In the genomic region with DNA sequence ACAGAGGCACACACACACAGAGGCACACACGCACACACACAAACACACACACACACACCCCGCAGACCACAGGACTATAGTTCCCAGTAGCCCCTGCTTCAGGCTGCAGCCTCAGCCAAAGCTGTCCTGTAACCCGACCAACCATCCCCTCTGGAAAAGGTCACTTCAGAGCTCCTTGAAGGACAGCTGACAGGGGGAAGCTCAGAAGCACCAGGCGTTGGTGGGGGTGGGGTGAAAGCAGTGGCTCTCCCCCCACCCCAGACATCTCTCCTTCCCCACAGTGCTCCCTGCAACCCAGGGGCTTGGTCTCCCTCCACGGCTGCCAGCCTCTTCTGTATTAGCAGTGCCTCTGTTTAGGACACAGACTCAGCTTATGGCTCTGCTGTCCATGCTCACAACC, we compare ENCODE assay signal across 9 mouse cellular contexts. TPM values are rescaled to one million over a fixed set of nuclear protein-coding genes. Genes with fewer than 3 reads are reported as not detected.
DNase-seq lines count a peak whose midpoint lies in the region; ATAC-seq and TF ChIP-seq lines count a peak whose summit lies in the region.
"Had no signal": no experiment of that assay in that cellular context is flagged by ENCODE, and none has a peak within 500 bp of the region (broad histone marks: within the 10 kb centered on the region; RNA-seq: fewer than 3 reads in every experiment).

No protein-coding gene starts in this region.

- H3K27ac ChIP-seq in forebrain, embryonic 10.5 days, result 0 out of 2 replicates have a peak overlapping the region, but pooled peaks have one; percentile 9
- no peak overlapping the region for H3K27ac ChIP-seq in forebrain, embryonic 14.5 days (ENCODE audit: low read depth, low read length)
- peak overlapping the region; percentile 77 for H3K27ac ChIP-seq in kidney, postnatal 0 days
- H3K27ac ChIP-seq in embryonic facial prominence, embryonic 14.5 days (replicated peaks; ENCODE audit: low read depth, low read length), result no peak overlapping the region
- H3K27ac ChIP-seq in limb, embryonic 10.5 days, result 0 out of 2 replicates have a peak overlapping the region, but pooled peaks have one; percentile 2
- H3K27ac ChIP-seq: forebrain, embryonic 15.5 days had no signal

- ATAC-seq in forebrain, embryonic 14.5 days, result no peak
- no peak for ATAC-seq in kidney, postnatal 0 days (replicated peaks; ENCODE audit: low FRiP score, low read depth)
- no peak; the same call in 1 of the 2 replicates for ATAC-seq in embryonic facial prominence, embryonic 14.5 days (ENCODE audit: low read depth)
- ATAC-seq in frontal cortex, adult (ENCODE audit: low TSS enrichment), result no peak
- ATAC-seq: forebrain, embryonic 15.5 days had no signal

- H3K36me3 ChIP-seq in forebrain, embryonic 10.5 days (replicated peaks), result peaks cover 25% of the 10 kb centered on the region
- peaks cover 13% of the 10 kb centered on the region for H3K36me3 ChIP-seq in forebrain, embryonic 14.5 days (ENCODE audit: control insufficient read depth, insufficient read depth, low read length)
- no peaks in the 10 kb centered on the region for H3K36me3 ChIP-seq in kidney, postnatal 0 days (ENCODE audit: insufficient read depth, low read length)
- H3K36me3 ChIP-seq in embryonic facial prominence, embryonic 14.5 days (ENCODE audit: control insufficient read depth, insufficient read depth, low read length), result peaks cover 8% of the 10 kb centered on the region; the same call in 1 of the 2 replicates
- H3K36me3 ChIP-seq in limb, embryonic 10.5 days, result peaks cover 20% of the 10 kb centered on the region

- no peak for DNase-seq in forebrain, embryonic 10.5 days (ENCODE audit: extremely low spot score, low spot score)
- DNase-seq in forebrain, embryonic 14.5 days (ENCODE audit: low spot score), result no peak
- DNase-seq in kidney, postnatal 0 days (ENCODE audit: low spot score), result no peak
- no peak for DNase-seq in kidney, postnatal 14 days
- peak; percentile 27 for DNase-seq in embryonic facial prominence, embryonic 14.5 days (ENCODE audit: low spot score)
- no peak for DNase-seq in limb, embryonic 10.5 days (ENCODE audit: low spot score)
- no peak for DNase-seq in T-cell, adult 2 months (ENCODE audit: low spot score)

- H3K4me3 ChIP-seq in forebrain, embryonic 10.5 days, result no peak overlapping the region
- H3K4me3 ChIP-seq in forebrain, embryonic 14.5 days (ENCODE audit: low read depth, low read length), result no peak overlapping the region
- no peak overlapping the region for H3K4me3 ChIP-seq in kidney, postnatal 0 days (replicated peaks; ENCODE audit: low read depth, low read length)
- H3K4me3 ChIP-seq in embryonic facial prominence, embryonic 14.5 days (ENCODE audit: low read depth, low read length), result no peak overlapping the region
- no peak overlapping the region for H3K4me3 ChIP-seq in limb, embryonic 10.5 days
- H3K4me3 ChIP-seq: forebrain, embryonic 15.5 days had no signal

- peaks cover 33% of the 10 kb centered on the region for H3K4me1 ChIP-seq in forebrain, embryonic 10.5 days
- H3K4me1 ChIP-seq in forebrain, embryonic 14.5 days (ENCODE audit: control insufficient read depth, insufficient read depth, low read length), result no peaks in the 10 kb centered on the region
- peaks cover 36% of the 10 kb centered on the region for H3K4me1 ChIP-seq in kidney, postnatal 0 days (replicated peaks; ENCODE audit: insufficient read depth, low read length)
- peaks cover 7% of the 10 kb centered on the region; the same call in 1 of the 2 replicates for H3K4me1 ChIP-seq in embryonic facial prominence, embryonic 14.5 days (ENCODE audit: control insufficient read depth, insufficient read depth, low read length)
- H3K4me1 ChIP-seq in limb, embryonic 10.5 days, result peaks cover 29% of the 10 kb centered on the region
- H3K4me1 ChIP-seq: forebrain, embryonic 15.5 days had no signal

- WGBS in forebrain, embryonic 10.5 days, result 53% methylated on average over 5 of the region's 5 CpGs
- WGBS in forebrain, embryonic 14.5 days, result 56% methylated on average over 5 of the region's 5 CpGs
- 25% methylated on average over 5 of the region's 5 CpGs for WGBS in kidney, postnatal 0 days
- 34% methylated on average over 5 of the region's 5 CpGs for WGBS in embryonic facial prominence, embryonic 14.5 days
- 56% methylated on average over 5 of the region's 5 CpGs for WGBS in limb, embryonic 10.5 days

- H3K9ac ChIP-seq in forebrain, embryonic 14.5 days (ENCODE audit: low read length), result no peak overlapping the region
- no peak overlapping the region for H3K9ac ChIP-seq in kidney, postnatal 0 days (ENCODE audit: low read depth, low read length)
- H3K9ac ChIP-seq in embryonic facial prominence, embryonic 14.5 days (ENCODE audit: low read depth, low read length), result no peak overlapping the region
- H3K9ac ChIP-seq: forebrain, embryonic 15.5 days had no signal

- no peak overlapping the region for H3K4me2 ChIP-seq in forebrain, embryonic 14.5 days (ENCODE audit: low read length)
- no peak overlapping the region for H3K4me2 ChIP-seq in kidney, postnatal 0 days (ENCODE audit: low read length)
- no peak overlapping the region for H3K4me2 ChIP-seq in embryonic facial prominence, embryonic 14.5 days (ENCODE audit: low read depth, low read length)
- H3K4me2 ChIP-seq: forebrain, embryonic 15.5 days had no signal

- peaks cover 11% of the 10 kb centered on the region for H3K27me3 ChIP-seq in forebrain, embryonic 10.5 days (ENCODE audit: poor library complexity, severe bottlenecking)
- H3K27me3 ChIP-seq in forebrain, embryonic 14.5 days (replicated peaks; ENCODE audit: control insufficient read depth, insufficient read depth, low read length), result no peaks in the 10 kb centered on the region
- H3K27me3 ChIP-seq in kidney, postnatal 0 days (ENCODE audit: insufficient read depth, low read length), result no peaks in the 10 kb centered on the region
- no peaks in the 10 kb centered on the region for H3K27me3 ChIP-seq in embryonic facial prominence, embryonic 14.5 days (replicated peaks; ENCODE audit: control insufficient read depth, insufficient read depth, low read length)
- H3K27me3 ChIP-seq in limb, embryonic 10.5 days (ENCODE audit: low read depth, poor library complexity, severe bottlenecking), result peaks cover 8% of the 10 kb centered on the region; the same call in 1 of the 2 replicates
- H3K27me3 ChIP-seq: forebrain, embryonic 15.5 days had no signal

- TF ChIP-seq CTCF in kidney, postnatal 0 days (IDR thresholded peaks at IDR 0.05; ENCODE audit: low read depth), result no peak

- H3K9me3 ChIP-seq in forebrain, embryonic 10.5 days, result no peaks in the 10 kb centered on the region
- H3K9me3 ChIP-seq in forebrain, embryonic 14.5 days (replicated peaks; ENCODE audit: control insufficient read depth, low read length), result no peaks in the 10 kb centered on the region
- no peaks in the 10 kb centered on the region for H3K9me3 ChIP-seq in kidney, postnatal 0 days (replicated peaks; ENCODE audit: low read length)
- H3K9me3 ChIP-seq in embryonic facial prominence, embryonic 14.5 days (ENCODE audit: control insufficient read depth, low read length), result no peaks in the 10 kb centered on the region
- H3K9me3 ChIP-seq in limb, embryonic 10.5 days (replicated peaks), result no peaks in the 10 kb centered on the region
- H3K9me3 ChIP-seq: forebrain, embryonic 15.5 days had no signal

RNA-seq across cellular contexts. Expression of a gene that starts 0.7 kb away (rescaled TPM):
- polyA plus RNA-seq in forebrain, embryonic 10.5 days (2016; fragmentation: Nextera tagmentation; extraction: Ambion mirVana), result 0.83 and 2.0 TPM in 2 replicates
- 1.3 and 3.0 TPM in 2 replicates for polyA plus RNA-seq in forebrain, embryonic 14.5 days (2014; fragmentation: Nextera tagmentation; extraction: Ambion mirVana)
- polyA plus RNA-seq in kidney, postnatal 0 days (2015; fragmentation: Nextera tagmentation; extraction: Ambion mirVana), result 24.5 and 25.8 TPM in 2 replicates
- 49.5 and 84.3 TPM in 2 replicates for polyA plus RNA-seq in embryonic facial prominence, embryonic 14.5 days (2014; fragmentation: Nextera tagmentation; extraction: Ambion mirVana)
- 2.5 and 3.0 TPM in 2 replicates for polyA plus RNA-seq in limb, embryonic 10.5 days (2016; fragmentation: Nextera tagmentation; extraction: Ambion mirVana)

RNA-seq across cellular contexts. Expression of a gene that starts 15.7 kb away (rescaled TPM):
- 15.6 and 17.0 TPM in 2 replicates for polyA plus RNA-seq in forebrain, embryonic 10.5 days (2016; fragmentation: Nextera tagmentation; extraction: Ambion mirVana)
- 28.6 and 30.7 TPM in 2 replicates for polyA plus RNA-seq in forebrain, embryonic 14.5 days (2014; fragmentation: Nextera tagmentation; extraction: Ambion mirVana)
- polyA plus RNA-seq in kidney, postnatal 0 days (2015; fragmentation: Nextera tagmentation; extraction: Ambion mirVana), result 97.5 and 116 TPM in 2 replicates
- polyA plus RNA-seq in embryonic facial prominence, embryonic 14.5 days (2014; fragmentation: Nextera tagmentation; extraction: Ambion mirVana), result 36.2 and 48.2 TPM in 2 replicates
- polyA plus RNA-seq in limb, embryonic 10.5 days (2016; fragmentation: Nextera tagmentation; extraction: Ambion mirVana), result 14.6 and 16.7 TPM in 2 replicates

RNA-seq across cellular contexts. Expression of a gene that starts 20.0 kb away (rescaled TPM):
- polyA plus RNA-seq in forebrain, embryonic 10.5 days (2016; fragmentation: Nextera tagmentation; extraction: Ambion mirVana), result 201 TPM in 2 replicates
- polyA plus RNA-seq in forebrain, embryonic 14.5 days (2014; fragmentation: Nextera tagmentation; extraction: Ambion mirVana), result 90.4 and 115 TPM in 2 replicates
- polyA plus RNA-seq in kidney, postnatal 0 days (2015; fragmentation: Nextera tagmentation; extraction: Ambion mirVana), result 91.1 and 97.2 TPM in 2 replicates
- polyA plus RNA-seq in embryonic facial prominence, embryonic 14.5 days (2014; fragmentation: Nextera tagmentation; extraction: Ambion mirVana), result 135 and 140 TPM in 2 replicates
- 193 and 206 TPM in 2 replicates for polyA plus RNA-seq in limb, embryonic 10.5 days (2016; fragmentation: Nextera tagmentation; extraction: Ambion mirVana)

RNA-seq across cellular contexts. Expression of a gene that starts 35.1 kb away (rescaled TPM):
- polyA plus RNA-seq in forebrain, embryonic 10.5 days (2016; fragmentation: Nextera tagmentation; extraction: Ambion mirVana), result 2.8 and 3.1 TPM in 2 replicates
- polyA plus RNA-seq in forebrain, embryonic 14.5 days (2014; fragmentation: Nextera tagmentation; extraction: Ambion mirVana), result 39.5 and 41.7 TPM in 2 replicates
- polyA plus RNA-seq in kidney, postnatal 0 days (2015; fragmentation: Nextera tagmentation; extraction: Ambion mirVana), result 5.9 and 6.7 TPM in 2 replicates
- polyA plus RNA-seq in embryonic facial prominence, embryonic 14.5 days (2014; fragmentation: Nextera tagmentation; extraction: Ambion mirVana), result 2.3 and 3.4 TPM in 2 replicates
- 0.78 and 1.5 TPM in 2 replicates for polyA plus RNA-seq in limb, embryonic 10.5 days (2016; fragmentation: Nextera tagmentation; extraction: Ambion mirVana)

RNA-seq across cellular contexts. Expression of a gene that starts 42.5 kb away (rescaled TPM):
- polyA plus RNA-seq in forebrain, embryonic 10.5 days (2016; fragmentation: Nextera tagmentation; extraction: Ambion mirVana), result 12.6 and 14.5 TPM in 2 replicates
- polyA plus RNA-seq in forebrain, embryonic 14.5 days (2014; fragmentation: Nextera tagmentation; extraction: Ambion mirVana), result 6.2 and 11.2 TPM in 2 replicates
- polyA plus RNA-seq in kidney, postnatal 0 days (2015; fragmentation: Nextera tagmentation; extraction: Ambion mirVana), result 12.2 and 13.5 TPM in 2 replicates
- polyA plus RNA-seq in embryonic facial prominence, embryonic 14.5 days (2014; fragmentation: Nextera tagmentation; extraction: Ambion mirVana), result 9.8 and 9.9 TPM in 2 replicates
- polyA plus RNA-seq in limb, embryonic 10.5 days (2016; fragmentation: Nextera tagmentation; extraction: Ambion mirVana), result 10.4 and 15.2 TPM in 2 replicates

Comparison
In these comparisons a context has a peak if more than half of its experiments do, and no peak if none do; other contexts are left out.
1. H3K27ac ChIP-seq: peak in forebrain, embryonic 10.5 days (single experiment), kidney, postnatal 0 days (single experiment) and limb, embryonic 10.5 days (single experiment); none in forebrain, embryonic 14.5 days (single experiment) and embryonic facial prominence, embryonic 14.5 days (single experiment).